Mouse (Mus musculus): ENCODE results near the gene Scaf4. TPM values are rescaled to one million over a fixed set of nuclear protein-coding genes. Genes with fewer than 3 reads are reported as not detected.

The Scaf4 gene
- polyA plus RNA-seq, 1 experiment: 24.9 TPM

DNA sequence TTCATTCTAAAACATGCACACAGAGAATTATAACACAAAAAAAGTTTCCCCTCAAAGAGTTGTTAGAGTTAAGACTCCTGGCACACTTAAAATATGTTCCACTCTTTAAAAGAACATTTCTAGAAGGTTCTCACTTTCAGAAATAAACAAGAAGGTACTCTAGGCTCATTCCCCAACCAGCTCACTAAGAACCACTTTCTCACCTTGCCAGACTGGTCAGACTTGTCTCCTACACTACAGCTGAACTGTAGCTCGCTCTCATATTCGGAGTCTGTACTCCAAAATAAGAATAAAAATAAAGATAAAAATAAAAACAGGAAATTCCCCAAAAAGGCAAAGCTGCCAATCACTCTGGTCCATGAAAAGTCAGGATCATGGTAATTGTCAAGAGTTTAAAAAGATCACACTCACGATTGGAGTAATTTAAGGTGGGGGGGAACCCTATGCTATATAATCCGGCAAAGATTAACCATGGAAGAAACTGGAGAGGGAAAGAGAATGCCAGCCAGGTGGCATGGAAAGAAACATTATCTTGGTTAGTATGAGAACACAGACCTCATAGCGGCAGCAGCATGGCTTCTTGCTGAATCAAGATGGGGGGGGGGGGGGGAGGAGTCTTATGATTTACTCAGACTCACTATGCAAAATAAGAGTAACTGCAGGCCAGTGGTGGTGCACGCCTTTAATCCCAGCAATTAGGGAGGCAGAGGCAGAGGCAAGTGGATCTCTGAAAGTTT is 80.9 kb downstream of the Scaf4 start:
- no peak for DNase-seq (ENCODE audit: low spot score)

DNA sequence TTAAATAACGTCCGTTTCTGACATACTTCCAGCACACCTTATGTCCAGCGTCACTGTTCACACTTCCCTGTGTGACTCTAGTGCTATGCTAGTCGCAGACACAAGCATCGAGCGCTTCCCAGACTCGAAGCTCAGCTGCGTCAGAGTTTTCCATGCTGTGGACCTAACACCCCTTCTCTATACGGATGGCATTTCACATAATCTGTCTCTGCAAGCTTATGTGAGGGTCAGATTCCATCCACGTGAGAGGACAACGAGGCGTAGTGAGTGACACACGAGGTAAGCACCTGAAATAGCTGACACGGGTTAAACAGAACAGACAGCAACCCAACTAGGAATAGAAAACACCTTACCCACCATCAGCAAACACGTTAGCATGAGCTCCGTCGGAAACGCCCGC is 82.2 kb downstream of the Scaf4 start:
- DNase-seq (ENCODE audit: low spot score): no peak

DNA sequence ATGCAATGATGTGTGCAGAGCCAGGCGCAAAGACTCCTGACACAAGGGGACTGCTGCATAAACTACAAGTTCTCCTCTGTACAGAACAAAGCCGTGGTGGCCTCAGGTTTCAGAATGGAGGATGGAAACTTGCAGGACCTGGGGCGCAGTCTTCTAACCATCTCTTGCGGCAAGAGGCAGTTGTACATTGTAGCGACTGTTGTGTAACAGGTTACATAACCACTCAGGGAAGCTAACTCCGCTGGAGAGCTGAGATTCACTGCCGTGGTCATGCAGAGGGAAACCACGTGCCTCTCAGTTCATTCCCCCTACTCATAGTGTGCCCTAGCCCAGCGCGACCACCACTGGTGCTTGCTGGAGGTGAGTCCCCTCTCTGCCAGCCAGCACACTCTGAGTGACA is 85.1 kb downstream of the Scaf4 start:
- no peak for DNase-seq (ENCODE audit: low spot score)

DNA sequence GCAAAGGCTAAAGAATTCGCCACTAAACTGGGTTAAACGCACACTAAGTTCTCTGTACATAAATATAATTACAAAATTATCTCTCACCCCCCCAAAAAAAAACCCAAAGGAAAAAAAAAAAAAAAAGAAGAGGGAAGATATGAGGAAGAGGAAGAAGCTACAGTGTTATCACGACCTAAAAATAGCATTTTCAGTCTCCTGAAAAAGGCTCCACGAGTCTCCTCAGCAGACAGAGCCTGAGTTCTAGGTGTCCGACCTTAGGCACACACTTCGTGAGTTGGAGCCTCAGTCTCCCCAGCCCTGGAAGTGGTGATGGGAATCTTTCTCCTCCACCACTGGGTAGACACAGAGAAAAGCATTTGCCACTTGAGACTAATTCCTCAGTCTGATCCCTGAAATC is 85.7 kb downstream of the Scaf4 start:
- DNase-seq (ENCODE audit: low spot score): no peak

DNA sequence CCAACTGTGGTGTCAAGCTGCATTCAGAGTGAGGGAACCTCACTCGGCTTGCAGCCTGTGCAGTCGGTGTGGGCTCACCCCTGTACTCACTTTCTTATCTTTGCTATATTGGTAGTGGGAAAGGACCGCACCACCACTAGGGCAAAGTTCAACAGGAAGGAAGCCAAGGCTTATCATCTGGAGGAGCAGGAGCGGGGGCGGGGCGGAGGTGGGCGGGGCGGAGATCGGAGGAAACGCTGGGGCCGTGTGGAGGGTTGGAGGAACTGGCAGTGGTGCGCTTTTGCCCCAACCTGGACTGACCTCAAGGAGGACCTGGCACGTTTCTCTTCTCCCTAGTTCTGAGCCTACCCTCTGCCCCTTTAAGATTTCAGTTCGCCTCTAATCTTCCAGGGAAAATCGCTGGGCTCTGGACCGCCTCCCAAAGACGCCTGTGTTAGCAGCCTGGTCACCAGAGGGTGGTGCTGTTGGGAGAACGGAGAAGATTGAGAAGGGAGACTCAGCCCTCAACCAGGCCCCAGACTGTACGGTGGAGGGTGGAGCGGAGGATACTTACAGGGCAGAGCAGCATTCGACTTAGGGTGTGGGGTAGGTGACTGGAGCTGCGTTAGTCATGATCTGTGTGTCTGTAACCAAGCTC is 86.8 kb downstream of the Scaf4 start:
- peak; percentile 58 for DNase-seq (ENCODE audit: low spot score)

DNA sequence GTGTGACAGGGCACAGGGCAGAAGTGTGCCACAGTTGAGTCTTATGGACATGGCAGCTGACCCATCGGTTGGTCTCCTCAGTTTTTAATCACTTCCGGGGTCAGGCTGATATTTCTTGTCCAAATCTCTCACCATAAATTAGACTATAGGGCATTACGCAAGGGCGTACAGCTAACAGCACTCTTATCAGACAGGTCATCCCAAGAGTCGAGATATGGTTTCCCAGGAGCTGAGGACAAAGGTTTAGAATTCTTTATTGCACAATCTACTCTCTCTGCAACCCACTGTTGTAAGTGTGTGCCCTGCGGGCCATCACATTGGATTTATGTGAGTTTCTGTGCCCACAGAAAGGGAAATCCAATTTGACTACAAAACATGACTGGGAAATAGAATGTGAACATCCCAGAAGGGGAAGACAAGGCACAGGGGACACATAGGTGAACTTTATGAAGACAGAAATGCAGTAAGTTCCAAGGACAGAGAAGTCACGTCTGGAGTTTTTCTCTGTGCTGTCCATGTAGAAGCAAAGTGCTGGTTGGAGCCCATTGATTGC is 87.5 kb downstream of the Scaf4 start:
- DNase-seq (ENCODE audit: low spot score): no peak

DNA sequence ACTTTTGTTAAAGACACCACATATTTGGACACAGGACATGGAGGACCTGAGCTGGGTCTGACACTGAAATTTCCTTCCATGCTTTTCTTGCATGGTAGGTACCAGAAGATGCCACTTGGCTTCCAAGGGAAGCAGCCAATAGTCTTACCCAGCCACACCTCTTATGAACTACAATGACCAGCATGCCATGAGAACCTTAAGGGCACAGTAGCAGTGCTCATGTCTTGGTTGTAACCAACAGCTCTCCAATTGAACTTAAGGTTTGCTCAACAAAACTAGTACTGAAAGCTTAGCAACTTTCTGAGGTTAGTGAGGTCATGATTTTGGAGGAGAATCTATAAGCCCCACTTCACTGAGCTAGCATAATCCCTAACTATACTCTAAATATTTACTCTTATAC is 90.6 kb downstream of the Scaf4 start:
- DNase-seq (ENCODE audit: low spot score): no peak

DNA sequence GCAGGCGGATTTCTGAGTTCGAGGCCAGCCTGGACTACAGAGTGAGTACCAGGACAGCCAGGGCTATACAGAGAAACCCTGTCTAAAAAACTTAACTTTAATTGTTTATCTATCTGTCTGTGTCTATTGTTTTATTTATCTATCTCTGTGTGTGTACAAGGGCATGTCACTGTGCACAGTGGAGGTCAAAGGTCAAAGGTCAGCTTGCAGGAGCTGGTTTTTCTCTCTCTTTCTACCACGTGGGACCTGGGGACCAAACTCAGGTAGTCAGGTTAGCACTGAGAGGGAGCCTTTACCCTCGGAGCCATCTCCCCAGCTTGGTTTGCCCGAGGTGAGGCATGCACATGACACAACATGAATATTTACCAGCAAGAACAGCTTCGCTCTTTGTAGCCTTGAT is 93.0 kb downstream of the Scaf4 start:
- no peak for DNase-seq (ENCODE audit: low spot score)

DNA sequence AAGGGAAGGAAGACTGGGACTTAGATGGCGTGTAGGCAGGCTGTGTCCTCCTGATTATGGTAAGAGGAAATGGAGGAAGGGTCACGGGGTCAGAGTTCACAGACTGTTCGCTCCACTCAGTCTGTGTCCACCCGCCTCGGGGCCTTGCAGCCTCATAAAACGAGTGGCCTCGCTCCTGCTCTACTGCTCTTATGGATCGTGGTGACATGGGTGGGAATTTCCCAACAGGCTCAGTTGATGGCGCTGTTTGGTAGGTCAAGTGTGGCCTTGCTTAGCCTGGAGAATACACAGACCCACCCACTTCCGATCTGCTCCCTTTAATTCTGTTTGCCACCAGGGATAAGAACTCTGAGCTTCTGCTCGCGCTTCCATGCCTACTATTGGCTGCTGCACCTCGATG is 96.8 kb downstream of the Scaf4 start:
- DNase-seq (ENCODE audit: low spot score): no peak

DNA sequence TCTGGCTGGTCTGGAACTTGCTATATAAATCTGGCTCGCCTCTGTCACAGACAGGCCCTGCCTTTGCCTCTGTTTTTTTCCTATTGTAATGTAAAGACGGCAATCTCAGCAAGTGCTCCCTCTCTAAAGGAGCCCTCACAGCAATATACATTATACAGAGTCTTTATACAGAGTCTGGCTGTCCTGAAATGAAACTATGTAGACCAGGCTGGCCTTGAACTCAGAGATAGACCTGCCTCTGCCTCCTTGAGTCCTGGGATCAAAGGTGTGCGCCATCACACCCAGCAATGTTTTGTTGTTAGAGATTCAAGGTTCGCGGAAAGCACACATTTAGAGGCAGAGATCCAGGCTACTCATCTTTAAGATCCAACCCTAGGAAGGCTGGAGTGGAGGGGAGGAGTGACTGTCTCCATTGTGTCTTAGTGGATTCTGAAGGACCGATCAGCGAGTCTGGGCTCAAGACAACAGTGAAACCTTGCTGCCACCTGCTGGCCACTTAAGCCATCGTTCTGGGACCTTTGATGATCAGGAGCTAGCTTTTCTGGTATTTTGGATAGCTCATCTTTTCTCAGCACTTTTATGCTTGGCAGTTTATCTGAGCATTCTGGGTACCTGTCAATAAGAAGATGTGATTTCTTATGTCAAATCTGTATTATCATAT is 98.2 kb downstream of the Scaf4 start:
- DNase-seq (ENCODE audit: low spot score): no peak

DNA sequence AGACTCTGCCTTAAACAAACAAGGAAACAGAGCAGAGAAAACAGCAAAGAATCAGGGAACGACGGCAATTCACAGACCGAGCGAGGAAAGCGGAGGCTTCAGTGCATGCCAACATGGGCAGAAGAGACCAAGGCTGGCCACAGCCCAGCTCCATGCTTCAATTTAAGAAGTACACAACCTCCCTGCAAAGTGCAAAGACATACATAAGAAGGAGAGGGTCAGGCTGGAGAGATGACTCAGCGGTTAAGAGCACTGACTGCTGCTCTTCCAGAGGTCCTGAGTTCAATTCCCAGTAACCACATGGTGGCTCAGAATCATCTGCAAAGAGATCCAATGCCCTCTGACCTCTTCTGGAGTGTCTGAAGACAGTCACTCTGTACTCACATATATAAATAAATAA is 100.2 kb downstream of the Scaf4 start:
- no peak for DNase-seq (ENCODE audit: low spot score)

DNA sequence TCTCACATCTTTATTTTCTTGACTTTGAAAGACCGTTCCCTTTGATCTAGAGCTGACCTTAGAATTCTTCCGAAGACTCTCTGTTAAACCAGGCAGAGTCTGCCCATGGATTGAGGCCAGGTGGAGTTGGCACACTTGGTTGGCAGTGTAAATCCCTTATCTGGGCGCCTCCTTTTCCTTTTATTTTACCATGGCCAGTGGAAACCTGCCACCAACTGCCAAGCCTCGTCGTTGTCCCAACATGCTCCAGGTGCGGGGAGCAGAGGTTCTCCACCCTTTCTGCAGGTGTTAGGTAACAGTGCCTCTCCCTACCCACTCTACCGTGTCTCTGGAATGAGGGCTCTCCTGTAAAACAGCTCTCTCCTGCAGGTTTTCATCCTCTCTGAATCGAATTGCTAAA is 102.6 kb downstream of the Scaf4 start:
- DNase-seq (ENCODE audit: low spot score): no peak

DNA sequence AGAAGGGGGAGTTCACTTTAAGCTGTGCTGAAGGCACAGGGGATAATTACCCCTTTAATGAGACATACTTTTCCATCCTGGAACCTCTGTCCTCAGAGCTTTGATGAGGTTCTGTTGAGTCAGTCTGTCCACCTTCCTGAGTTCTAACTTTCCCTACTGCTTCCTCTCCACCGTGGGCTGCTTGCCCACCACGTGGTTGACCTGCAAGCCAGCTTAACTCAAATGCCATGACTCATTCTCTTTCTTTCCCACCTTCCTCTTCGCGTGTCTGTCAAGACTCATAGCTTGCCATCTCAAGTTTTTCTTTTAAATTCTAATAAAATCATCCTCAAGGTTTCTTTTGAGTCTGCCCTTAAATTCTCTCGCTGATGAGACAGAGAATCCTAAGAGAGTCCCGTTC is 103.3 kb downstream of the Scaf4 start:
- DNase-seq (ENCODE audit: low spot score): no peak

DNA sequence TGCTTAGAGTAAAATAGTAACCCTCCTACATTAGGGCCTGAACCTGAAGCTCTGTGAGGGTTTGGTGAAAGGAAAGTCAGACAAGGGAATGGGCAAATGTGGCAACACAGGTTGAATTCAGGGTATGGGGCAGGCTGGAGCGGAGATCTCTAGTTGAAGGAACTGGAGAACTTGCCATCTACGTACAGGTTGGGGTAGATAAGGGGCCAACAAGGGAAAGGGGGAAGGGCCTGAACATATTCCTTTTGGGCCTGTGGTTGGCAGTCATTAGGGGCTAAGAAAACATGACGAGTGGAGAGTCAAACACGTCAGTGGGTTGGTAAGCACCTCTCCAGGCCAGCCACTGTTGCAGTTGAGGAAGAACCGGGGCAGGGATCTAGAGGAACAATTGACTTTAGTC is 104.4 kb downstream of the Scaf4 start:
- DNase-seq (ENCODE audit: low spot score): no peak

DNA sequence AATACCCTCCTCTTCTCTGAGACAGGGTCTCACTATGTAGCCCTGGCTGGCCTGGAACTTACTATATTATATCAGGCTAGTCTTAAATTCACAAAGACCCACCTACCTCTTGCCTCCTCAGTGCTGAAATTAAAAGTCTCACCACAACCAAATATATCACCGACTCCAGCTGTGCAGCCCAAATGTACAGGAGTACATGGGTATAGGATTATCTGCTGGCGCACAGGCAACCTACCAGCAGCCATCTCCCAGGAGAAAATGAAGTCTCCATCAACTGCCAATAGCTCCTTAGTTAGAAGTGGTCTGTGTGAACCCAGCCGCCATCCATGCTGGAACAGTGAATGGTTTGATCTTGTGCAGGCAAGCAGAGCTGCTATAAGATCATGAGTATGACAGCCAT is 105.9 kb downstream of the Scaf4 start:
- DNase-seq (ENCODE audit: low spot score): no peak

DNA sequence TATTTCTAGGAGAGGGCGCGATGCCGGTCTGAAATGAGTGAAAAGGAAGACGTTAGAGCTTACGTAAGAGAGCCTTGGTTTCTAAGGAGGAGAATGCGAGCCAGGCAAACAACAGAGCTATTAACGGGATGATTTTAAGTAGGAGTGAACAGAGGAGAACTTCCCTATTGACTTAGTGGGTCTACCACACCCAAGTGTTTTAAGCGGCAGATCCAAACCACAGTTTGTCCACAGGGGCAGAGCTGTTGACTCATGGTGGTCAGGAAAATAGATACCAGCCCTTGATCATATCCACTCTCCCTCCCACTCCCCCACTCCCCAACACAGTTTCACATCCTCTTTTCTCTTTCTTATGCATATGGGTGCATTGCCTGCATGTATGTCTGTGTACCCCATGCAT is 106.9 kb downstream of the Scaf4 start:
- DNase-seq (ENCODE audit: low spot score): no peak

DNA sequence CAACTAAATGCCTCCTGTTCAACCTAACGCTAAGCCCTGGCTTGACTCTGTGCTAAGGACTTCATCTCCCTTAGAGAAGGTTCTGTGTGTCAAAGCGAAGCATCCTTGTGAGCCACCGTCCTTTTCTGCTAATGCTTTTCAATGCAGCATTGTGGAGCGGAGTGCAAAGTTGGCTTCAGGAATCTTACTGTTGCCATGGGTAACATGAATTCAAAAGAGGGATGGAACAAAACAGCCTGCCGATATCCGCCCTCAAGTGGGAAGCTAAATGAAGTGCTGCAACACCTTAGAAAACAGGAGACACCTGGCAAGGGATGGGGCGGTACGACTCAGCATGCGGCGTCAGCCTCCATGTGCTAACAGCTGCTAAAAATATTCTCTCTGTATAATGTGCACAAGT is 107.8 kb downstream of the Scaf4 start:
- no peak for DNase-seq (ENCODE audit: low spot score)

Other genes with a start within 250 kb of the Scaf4 start
- 9.0 and 19.4 TPM in 2 replicates for gene Tiam1, start 140.7 kb downstream of the Scaf4 start, polyA plus RNA-seq (2012; rRNA removed)
- gene Sod1, start 63.7 kb downstream of the Scaf4 start, polyA plus RNA-seq (2012; rRNA removed): 1,059 and 1,122 TPM in 2 replicates
- gene Hunk, start 101.5 kb upstream of the Scaf4 start, polyA plus RNA-seq (2012; rRNA removed): 3.2 and 4.0 TPM in 2 replicates

Measured in urinary bladder, adult 2 months (tissue).